Mouse (Mus musculus): ENCODE results near the gene S100a2. TPM values are rescaled to one million over a fixed set of nuclear protein-coding genes. Genes with fewer than 3 reads are reported as not detected.

Gene S100a2
- total and polyA plus RNA-seq, 3 experiments, result not detected

DNA sequence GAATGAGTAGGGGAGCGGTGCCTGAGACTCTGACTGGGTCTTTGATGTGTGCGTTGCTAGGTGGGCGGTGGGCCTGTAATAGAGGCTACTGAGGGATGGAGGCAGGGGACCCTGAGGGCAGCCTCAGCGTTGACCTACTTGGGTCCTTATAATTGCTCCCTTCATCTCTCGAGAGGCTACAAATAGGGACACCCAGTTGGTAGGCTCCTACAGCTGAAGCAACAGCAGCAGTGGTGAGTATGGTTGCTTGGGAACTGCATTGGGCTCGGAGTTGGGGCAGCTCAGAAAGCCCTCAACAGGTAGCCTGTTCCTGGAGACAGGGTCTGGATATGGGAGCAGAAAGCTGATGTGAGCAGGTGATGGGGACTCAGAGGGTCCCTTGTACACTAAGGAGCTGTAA lies 10.0 kb downstream of the S100a2 start:
- peaks cover 5 to 17% of the 10 kb centered on the region in 2 experiments; a peak in 3 of 4 replicates for H3K4me1 ChIP-seq (ENCODE audit: control insufficient read depth in 1 of 2, insufficient read depth in 2 of 2, low read length in 2 of 2)
- DNase-seq (ENCODE audit: low read depth, low spot score), result no peak
- H3K79me2 ChIP-seq (ENCODE audit: control insufficient read depth, insufficient read depth, low read length, poor library complexity), result no peaks in the 10 kb centered on the region
- no peaks in the 10 kb centered on the region for H3K9me3 ChIP-seq (replicated peaks; ENCODE audit: insufficient read depth, low read length)
- TF ChIP-seq GATA1 (IDR thresholded peaks at IDR 0.05; ENCODE audit: low read depth, low read length) (no peak), HCFC1 (IDR thresholded peaks at IDR 0.05; ENCODE audit: low read depth, low read length) (no peak), EP300 (IDR thresholded peaks at IDR 0.05; ENCODE audit: low read depth in 1 of 2, low read length in 2 of 2) (no peak), ETS1 (IDR thresholded peaks at IDR 0.05; ENCODE audit: low read depth, low read length) (no peak), USF2 (IDR thresholded peaks at IDR 0.05; ENCODE audit: borderline replicate concordance in 1 of 2, insufficient read depth in 1 of 2, low read depth in 1 of 2, low read length in 2 of 2) (no peak), CHD1 (IDR thresholded peaks at IDR 0.05; ENCODE audit: low read depth, low read length) (no peak), MXI1 (IDR thresholded peaks at IDR 0.05; ENCODE audit: low read depth, low read length) (no peak), MAX (IDR thresholded peaks at IDR 0.05; ENCODE audit: low read length) (no peak), MYB (IDR thresholded peaks at IDR 0.05; ENCODE audit: low read depth, low read length) (no peak), MAFK (IDR thresholded peaks at IDR 0.05; ENCODE audit: borderline replicate concordance, low read depth, low read length) (no peak), BHLHE40 (IDR thresholded peaks at IDR 0.05; ENCODE audit: borderline replicate concordance, low read depth, low read length) (no peak), GABPA (IDR thresholded peaks at IDR 0.05; ENCODE audit: low read depth, low read length) (no peak), CTCF (IDR thresholded peaks at IDR 0.05 in 2 of 3, conservative IDR thresholded peaks at IDR 0.05 in 1 of 3; ENCODE audit: control insufficient read depth in 1 of 3, insufficient read depth in 1 of 3, low read depth in 2 of 3, low read length in 3 of 3, poor library complexity in 1 of 3, severe bottlenecking in 1 of 3) (no peak), RAD21 (IDR thresholded peaks at IDR 0.05; ENCODE audit: low read depth, low read length) (no peak), UBTF (IDR thresholded peaks at IDR 0.05; ENCODE audit: borderline replicate concordance, insufficient read depth, low read depth, low read length) (no peak), POLR2AphosphoS2 (IDR thresholded peaks at IDR 0.05; ENCODE audit: low read length) (no peak), TAL1 (IDR thresholded peaks at IDR 0.05; ENCODE audit: low read length) (no peak), JUND (IDR thresholded peaks at IDR 0.05; ENCODE audit: low read depth, low read length) (no peak), NRF1 (IDR thresholded peaks at IDR 0.05; ENCODE audit: insufficient read depth, low read depth, low read length, poor library complexity, severe bottlenecking) (no peak), TCF12 (IDR thresholded peaks at IDR 0.05; ENCODE audit: low read depth, low read length) (no peak)
- peaks cover 0 to 1% of the 10 kb centered on the region in 2 experiments; a peak in 1 of 4 replicates for H3K27me3 ChIP-seq (ENCODE audit: control insufficient read depth in 1 of 2, insufficient read depth in 2 of 2, low read length in 2 of 2)
- H3K27ac ChIP-seq (ENCODE audit: control insufficient read depth, low read depth, low read length), result no peak overlapping the region
- no peak overlapping the region for H3K4me3 ChIP-seq (ENCODE audit: control insufficient read depth in 1 of 2, insufficient read depth in 1 of 2, low read depth in 2 of 2, low read length in 2 of 2)
- H3K9ac ChIP-seq (ENCODE audit: control insufficient read depth, low read depth, low read length, poor library complexity, severe bottlenecking), result no peak overlapping the region
- peaks cover 0 to 12% of the 10 kb centered on the region in 2 experiments; a peak in 2 of 4 replicates for H3K36me3 ChIP-seq (ENCODE audit: control insufficient read depth in 1 of 2, insufficient read depth in 2 of 2, low read length in 2 of 2)
